Mouse (Mus musculus) brain, embryonic 14.5 days (tissue): ENCODE measurements around the gene Fgf14. TPM values are rescaled to one million over a fixed set of nuclear protein-coding genes. Genes with fewer than 3 reads are reported as not detected.
"Not testable (repeated sequence)": the region's sequence is repeated elsewhere in the genome, so short reads cannot be mapped to it uniquely, and the experiment has no call there.

ENCODE experiments used
- DNase-seq: peaks from one replicate; pipeline ENCODE4 v3.0.0-alpha.2; 2011; ENCODE audit warnings: low read depth
- CTCF ChIP-seq: fragments of 200-500 bp; IDR thresholded peaks from 2 replicates; pipeline ENCODE4 v1.5.1; 2012; ENCODE audit warnings: inconsistent platforms, mild to moderate bottlenecking, moderate library complexity, borderline replicate concordance; ENCODE audit not compliant: insufficient read depth, insufficient read length; ENCODE audit errors: extremely low read depth
- POLR2A ChIP-seq: fragments of 200-500 bp; IDR thresholded peaks from 2 replicates; pipeline ENCODE4 v1.6.1; 2012; ENCODE audit warnings: mild to moderate bottlenecking, inconsistent platforms, borderline replicate concordance; ENCODE audit not compliant: poor library complexity, insufficient read depth, insufficient read length, severe bottlenecking; ENCODE audit errors: extremely low read depth
- polyA plus RNA-seq: library from polyadenylated mRNA; depleted of rRNA; stranded (reverse); fragments of >200 nt; gene quantifications from 2 replicates; pipeline ENCODE4 v1.2.3, GENCODE M21; 2012

Gene Fgf14
- polyA plus RNA-seq, 1 experiment = 13.4 TPM

GRCm38 (mm10) chr14:124470909-124471308 is 206.0 kb downstream of the Fgf14 start:
- DNase-seq = no peak
- TF ChIP-seq POLR2A = no peak
- TF ChIP-seq CTCF = no peak

GRCm38 (mm10) chr14:124455120-124455519 is 221.8 kb downstream of the Fgf14 start:
- TF ChIP-seq CTCF (no peak), POLR2A (no peak)
- no peak for DNase-seq

- no peak for DNase-seq
- no peak for TF ChIP-seq CTCF
- no peak for TF ChIP-seq POLR2A
Measured at GRCm38 (mm10) chr14:124446096-124446840, 230.7 kb downstream of the Fgf14 start.

- TF ChIP-seq POLR2A (no peak), CTCF (no peak)
Measured at GRCm38 (mm10) chr14:124444831-124445230, 232.1 kb downstream of the Fgf14 start.

GRCm38 (mm10) chr14:124439298-124439697 is 237.6 kb downstream of the Fgf14 start:
- DNase-seq = not testable (repeated sequence)

More at GRCm38 (mm10) chr14:124444831-124445230, 232.1 kb downstream of the Fgf14 start:
- no peak for DNase-seq

- DNase-seq = no peak
- TF ChIP-seq CTCF = no peak
- TF ChIP-seq POLR2A = no peak
Measured at GRCm38 (mm10) chr14:124411890-124412289, 265.0 kb downstream of the Fgf14 start.

GRCm38 (mm10) chr14:124410945-124411344 is 266.0 kb downstream of the Fgf14 start:
- no peak for TF ChIP-seq POLR2A
- TF ChIP-seq CTCF = peak; percentile 58; the same call in 1 of the 2 replicates
- peak; percentile 67 for DNase-seq

GRCm38 (mm10) chr14:124328391-124328790 is 348.5 kb downstream of the Fgf14 start:
- DNase-seq = no peak
- TF ChIP-seq CTCF (no peak), POLR2A (no peak)

- no peak for TF ChIP-seq CTCF
- TF ChIP-seq POLR2A = no peak
- DNase-seq = peak; percentile 88
Measured at GRCm38 (mm10) chr14:124319017-124319718, 357.8 kb downstream of the Fgf14 start.

- TF ChIP-seq POLR2A = no peak
- TF ChIP-seq CTCF = no peak
- DNase-seq = no peak
Measured at GRCm38 (mm10) chr14:124315513-124315912, 361.4 kb downstream of the Fgf14 start.

- TF ChIP-seq POLR2A (no peak), CTCF (no peak)
- no peak for DNase-seq
Measured at GRCm38 (mm10) chr14:124287027-124287426, 389.9 kb downstream of the Fgf14 start.

- no peak for TF ChIP-seq POLR2A
- TF ChIP-seq CTCF = no peak
- no peak for DNase-seq
Measured at GRCm38 (mm10) chr14:124278384-124278944, 398.5 kb downstream of the Fgf14 start.

GRCm38 (mm10) chr14:124266977-124267376 is 409.9 kb downstream of the Fgf14 start:
- DNase-seq = no peak
- TF ChIP-seq POLR2A = no peak
- peak; percentile 30; the same call in 1 of the 2 replicates for TF ChIP-seq CTCF
